Mouse (Mus musculus): Measurements from ENCODE around the gene Ier5. TPM values are rescaled to one million over a fixed set of nuclear protein-coding genes. Genes with fewer than 3 reads are reported as not detected.

Ier5 gene
- total RNA-seq (2021): 1 to 10 TPM; 7.1 to 9.7 TPM
- long read RNA-seq, experiment 1, transcript Ier5-201 (1 exons, 3,276 nt): major isoform, 10 of 10 reads
- long read RNA-seq, experiment 1, partial matches to known transcripts: 0 of 10 reads
- long read RNA-seq, experiment 1, other reads (novel, unspliced or antisense): 0 of 10 reads
- long read RNA-seq, experiment 2, transcript Ier5-201 (1 exons, 3,276 nt): major isoform, 11 of 11 reads
- long read RNA-seq, experiment 2, partial matches to known transcripts: 0 of 11 reads
- long read RNA-seq, experiment 2, other reads (novel, unspliced or antisense): 0 of 11 reads

DNA sequence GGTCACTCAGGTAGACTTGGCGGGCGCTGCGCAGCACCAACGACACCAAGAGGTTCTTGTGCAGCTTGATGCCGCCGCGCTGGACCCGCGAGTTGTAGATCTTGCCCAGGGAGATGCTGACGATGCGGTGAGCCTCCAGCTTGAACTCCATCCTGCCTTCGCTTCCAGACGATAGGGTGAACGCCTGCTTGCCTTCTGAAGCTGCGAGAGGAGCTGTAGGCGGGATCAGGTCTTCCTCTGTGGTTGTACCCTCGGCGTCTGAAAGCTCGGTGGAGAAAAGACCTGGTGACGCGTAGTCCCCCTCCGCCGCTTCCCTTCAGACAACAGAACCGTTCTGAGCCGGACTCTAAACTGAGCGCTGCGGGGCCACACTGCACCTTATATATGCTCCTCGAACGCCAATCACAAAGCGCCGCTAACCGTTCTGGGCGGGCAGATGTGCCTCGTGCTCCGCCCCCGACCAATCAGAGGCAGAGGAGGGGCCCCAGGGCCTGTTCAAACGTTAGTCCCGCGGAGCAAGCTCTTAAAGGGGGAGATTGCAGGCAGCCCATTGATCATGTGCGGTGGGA, at the start of gene Ier5:
Ier5 (minus strand) TSS at position 357 of the 569 bp plus-strand sequence.
- intact Hi-C loops (cut with DNase I): loop anchor here (2.0 kb wide), 1 partner anchor 51 kb away; no protein-coding TSS in a partner anchor
- peak; percentile 93 to 96 for DNase-seq

DNA sequence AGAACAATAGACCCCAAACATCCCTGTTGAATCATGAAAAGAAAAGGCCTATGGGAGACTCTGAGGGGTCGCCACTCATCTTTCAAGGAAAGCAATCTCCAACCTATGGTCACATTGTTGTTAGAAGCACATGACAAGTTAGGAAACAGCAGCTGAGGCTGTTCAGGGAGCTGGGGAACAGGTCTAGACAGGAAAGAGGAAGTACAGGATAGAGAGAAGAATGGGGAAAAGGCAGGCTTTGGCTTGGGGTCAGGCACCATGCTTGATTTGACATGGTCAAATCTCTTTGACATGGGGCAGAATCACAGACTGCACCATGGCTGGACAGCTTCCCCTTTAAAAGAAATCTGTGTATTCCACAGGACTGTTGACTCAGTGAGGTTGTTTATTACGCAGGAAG, 47.8 kb upstream of the Ier5 start:
- DNase-seq: no peak
- intact Hi-C loops (cut with DNase I): no loop called here

DNA sequence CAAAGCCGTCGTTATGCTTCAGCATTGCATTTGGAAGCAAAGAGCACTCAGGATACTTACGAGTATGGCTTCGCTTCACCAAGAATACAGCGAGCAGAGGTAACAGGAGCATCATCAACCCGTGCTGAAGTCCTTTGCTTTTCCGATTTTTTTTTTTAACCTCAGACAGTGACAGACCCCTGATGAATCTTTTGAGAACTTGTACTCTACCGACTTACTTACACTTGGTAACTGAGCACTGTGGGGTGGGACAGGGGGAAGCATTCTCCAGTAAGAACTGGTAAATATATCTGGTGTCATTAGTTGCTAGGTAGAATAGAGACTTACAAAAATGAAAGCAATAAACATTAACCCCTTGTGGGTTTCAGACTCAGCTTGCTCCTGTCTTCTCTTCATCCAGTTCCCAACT, 47.1 kb upstream of the Ier5 start, which contains the start of gene Mr1:
Mr1 (minus strand) TSS at position 243 of the 409 bp plus-strand sequence.
- no peak for DNase-seq
- intact Hi-C loops (cut with DNase I): no loop called here

DNA sequence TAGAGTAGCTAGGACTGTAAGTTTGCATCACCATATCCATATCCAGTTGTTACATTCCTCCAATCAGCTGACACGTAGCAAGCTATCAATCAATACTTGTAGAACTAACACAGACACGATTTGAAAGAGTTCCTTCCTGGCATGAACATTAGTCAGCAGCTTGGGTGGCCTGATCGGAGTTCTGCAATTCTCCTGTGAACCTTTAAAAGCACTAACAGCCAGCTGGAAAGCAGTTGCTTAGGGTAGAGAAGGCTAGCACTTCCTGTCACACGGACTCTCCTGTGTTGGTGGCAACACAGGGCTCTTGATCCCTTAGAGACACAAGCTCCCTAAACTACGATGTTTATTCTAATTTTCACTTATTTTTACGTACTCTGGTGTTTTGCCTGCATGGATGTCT, 46.2 kb upstream of the Ier5 start:
- intact Hi-C loops (cut with DNase I): no loop called here
- DNase-seq: no peak

DNA sequence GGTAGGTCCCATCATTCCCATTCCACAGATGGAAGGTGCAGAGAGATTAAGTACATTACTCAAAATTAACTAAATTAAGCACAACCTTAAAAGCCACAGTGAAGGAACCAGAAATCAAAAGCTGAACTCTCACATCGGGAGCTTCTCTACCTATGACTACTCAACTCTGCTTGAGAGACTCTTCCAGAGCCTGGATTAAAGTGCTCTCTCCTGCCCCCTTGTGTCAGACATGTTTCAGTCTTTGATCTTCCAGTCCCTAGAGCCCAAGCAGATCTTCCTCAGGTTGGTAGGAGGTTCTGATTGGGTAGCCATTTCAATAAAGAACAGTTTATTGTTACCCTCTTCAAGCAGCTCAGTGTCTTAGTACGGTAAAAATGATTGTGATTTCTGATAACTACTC, 40.6 kb upstream of the Ier5 start:
- intact Hi-C loops (cut with DNase I): loop anchor here (1.0 kb wide), 1 partner anchor 91 kb away; no protein-coding TSS in a partner anchor
- DNase-seq: peak in 1 of 2 experiments; percentile 54

DNA sequence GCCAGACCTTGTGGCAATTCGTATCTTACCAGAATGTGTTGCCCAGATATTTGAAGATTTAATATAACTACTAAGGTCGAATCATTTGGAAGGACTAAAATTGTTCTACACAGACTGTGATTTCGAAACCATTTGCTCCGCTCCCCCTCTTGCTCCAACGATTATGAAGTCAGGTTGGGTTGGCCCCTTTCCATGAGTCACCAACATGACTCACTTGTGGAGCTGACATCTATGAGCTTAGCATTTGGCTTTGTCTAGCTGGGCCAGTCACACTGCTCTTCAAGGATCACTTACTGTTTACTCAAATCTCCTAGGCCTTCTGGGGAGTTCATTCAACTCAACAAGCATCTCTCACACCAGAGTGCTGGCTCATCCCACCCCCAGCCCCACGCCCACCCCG, 39.4 kb upstream of the Ier5 start:
- intact Hi-C loops (cut with DNase I): loop anchor here (1.0 to 5.0 kb wide), 2 partner anchors 51 to 80 kb away; no protein-coding TSS in a partner anchor
- peak in 1 of 2 experiments; percentile 63 for DNase-seq

DNA sequence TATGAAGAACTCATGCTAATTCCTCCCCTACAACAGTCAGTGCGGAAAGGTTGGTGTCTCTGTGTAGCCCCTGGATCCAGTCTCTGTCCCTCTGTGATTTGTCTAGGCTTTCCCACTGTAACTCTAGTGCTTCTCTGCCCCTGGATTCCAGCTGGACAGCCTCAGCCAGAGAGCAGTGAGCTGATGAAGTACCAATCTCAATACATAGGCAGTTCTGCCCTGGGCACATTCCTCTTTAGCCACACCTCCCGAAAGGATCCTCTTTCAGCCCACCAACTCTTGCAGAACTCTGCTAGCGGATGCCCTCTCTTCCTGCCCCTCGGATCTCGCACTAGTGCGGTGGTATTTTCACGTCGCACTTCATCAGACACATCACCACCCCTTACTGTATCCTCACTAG, 35.4 kb upstream of the Ier5 start:
- intact Hi-C loops (cut with DNase I): loop anchor here (5.0 kb wide), 1 partner anchor 48 kb away; no protein-coding TSS in a partner anchor
- no peak for DNase-seq

DNA sequence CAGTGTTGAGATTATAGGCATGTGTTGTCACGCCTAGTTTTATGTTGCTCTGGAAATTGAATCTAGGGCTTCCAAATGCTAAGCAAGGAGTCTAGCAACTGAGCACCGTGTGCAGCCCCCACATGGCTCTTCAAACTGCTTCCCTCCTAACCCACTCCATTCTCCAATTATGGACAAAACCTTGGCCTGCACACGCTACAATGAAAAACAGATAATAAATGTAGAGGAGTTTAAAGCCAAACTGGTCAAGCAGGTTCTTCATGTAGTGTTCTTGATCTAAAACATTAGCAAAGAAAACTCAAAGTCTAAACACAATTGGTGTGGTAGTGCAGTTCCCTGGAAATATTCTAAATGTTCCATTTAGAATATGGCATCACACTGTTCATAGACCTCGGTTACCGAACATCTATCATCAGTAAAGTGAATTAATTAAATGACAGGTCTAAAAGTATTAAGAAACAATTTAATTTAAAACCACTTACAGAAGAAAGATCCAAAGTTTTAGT, 28.0 kb upstream of the Ier5 start:
- DNase-seq: no peak
- intact Hi-C loops (cut with DNase I): no loop called here

DNA sequence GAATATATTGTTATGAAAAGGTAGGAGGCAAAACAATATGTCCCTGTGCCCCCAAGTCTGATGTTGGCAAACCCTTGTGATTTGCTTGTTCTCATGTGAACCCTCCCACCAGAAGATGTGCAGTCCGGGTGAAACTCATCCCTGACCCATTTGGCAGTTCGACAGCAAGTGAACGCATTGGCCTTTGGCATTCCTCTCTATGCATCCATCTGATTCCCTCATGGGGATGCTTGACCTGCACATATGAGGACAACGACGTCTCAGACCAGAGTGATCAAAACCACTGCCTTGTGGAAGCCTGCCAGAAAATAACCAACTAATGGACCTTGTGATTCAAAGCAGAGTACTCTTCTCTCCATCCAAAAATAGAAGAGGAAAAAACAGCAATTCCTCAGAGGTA, 27.3 kb upstream of the Ier5 start:
- no peak for DNase-seq
- intact Hi-C loops (cut with DNase I): no loop called here

DNA sequence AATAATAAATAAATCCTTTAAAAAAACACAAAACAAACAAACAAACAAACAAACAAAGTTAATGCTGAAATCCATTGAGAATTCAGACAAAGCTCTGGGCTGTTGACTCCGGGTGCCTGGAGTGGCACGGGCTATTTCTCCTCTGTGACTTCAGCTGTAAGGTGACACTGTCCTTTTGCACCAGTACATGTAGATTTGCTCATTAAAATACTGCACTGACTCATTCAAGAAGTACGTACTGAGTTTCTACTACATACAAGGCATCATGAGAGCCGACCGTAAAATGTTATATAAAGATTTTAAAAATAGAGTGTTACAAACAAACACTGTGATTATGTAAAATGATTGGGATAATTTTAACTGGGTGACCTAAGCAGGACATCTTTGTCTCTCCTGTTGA, 25.0 kb upstream of the Ier5 start:
- no peak for DNase-seq
- intact Hi-C loops (cut with DNase I): no loop called here

DNA sequence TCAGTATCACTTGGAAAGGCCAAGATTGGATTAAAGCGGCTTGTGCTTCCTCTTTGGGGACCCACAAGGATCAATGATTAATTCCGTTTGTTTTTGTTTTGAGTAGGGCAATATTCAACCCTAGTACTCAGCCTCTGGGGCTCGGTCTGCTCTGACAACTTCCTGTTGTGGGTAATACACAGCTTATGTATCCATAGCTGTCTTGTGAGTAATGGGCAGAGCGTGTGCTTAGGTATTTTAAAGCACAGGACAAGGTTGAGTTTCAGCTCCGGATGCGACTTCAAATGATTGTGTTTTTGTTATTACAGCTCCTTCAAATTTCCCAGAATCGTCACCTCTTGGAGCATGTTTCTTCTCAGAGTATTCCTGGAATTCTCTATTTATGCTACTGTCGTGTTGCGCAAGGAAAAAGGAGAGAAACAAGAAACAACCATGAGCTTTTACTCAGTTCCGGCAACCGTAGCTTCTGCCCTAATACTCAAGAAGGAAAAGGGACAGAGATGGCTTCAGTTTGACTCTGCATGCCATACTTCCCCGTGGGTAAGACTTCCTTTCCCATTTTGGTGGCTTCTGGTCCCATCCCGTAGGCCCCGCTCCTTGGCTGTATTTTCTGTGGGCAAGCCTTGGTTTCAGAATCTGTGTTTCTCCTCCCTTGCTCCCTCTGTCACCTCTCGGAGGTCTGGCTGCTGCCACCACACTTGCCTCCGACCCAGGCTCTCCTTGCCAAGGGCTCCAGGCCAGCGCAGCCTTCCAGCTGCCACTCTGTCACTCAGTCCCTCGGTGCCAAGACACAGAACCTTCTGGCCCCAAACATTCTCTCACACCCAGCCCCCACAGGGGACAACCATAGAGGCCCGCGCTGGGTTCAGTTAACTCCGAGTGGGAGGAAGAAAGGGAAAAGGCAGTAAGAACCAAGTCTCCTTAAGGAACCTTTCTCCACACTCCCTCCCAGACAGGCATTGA, 22.8 kb upstream of the Ier5 start:
- intact Hi-C loops (cut with DNase I): no loop called here
- DNase-seq: peak; percentile 77 to 79

DNA sequence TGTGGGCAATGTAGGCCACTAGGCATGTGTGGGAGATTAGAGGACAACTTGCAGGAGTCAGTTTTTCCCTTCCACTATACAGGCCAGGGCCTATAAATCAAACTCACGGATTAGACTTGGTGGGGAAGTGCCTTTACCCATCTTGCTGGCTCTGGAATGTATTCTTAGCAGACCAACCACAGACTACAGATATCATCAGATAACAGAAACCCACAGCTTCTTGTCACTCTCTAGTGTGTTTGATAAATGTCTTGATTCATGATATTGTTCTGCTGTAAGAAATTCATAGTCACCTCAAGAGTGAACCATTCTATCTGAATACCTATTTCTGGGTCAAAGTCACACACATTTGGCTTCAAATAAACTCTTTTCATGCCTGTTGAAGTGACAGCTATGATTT, 20.3 kb upstream of the Ier5 start:
- DNase-seq: no peak
- intact Hi-C loops (cut with DNase I): no loop called here

DNA sequence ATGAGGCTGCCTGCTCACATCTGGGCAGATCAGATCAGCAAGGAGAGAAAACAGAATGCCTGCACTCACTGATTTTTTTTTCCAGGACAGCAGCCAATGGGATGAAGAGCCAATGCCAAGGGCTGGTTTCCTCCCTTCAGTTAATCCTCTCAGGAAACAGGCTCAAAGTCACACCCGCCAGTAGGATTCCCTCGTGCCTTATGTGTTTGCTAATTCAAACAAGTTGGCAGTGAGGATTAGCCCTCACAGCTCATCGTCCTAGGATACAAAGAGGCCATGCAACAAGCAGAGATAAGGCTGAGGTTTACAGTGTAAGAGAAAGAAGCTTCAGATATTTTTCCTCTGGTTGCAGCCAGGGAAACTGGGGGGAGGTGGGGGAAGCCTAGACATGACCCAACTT, 14.5 kb upstream of the Ier5 start:
- DNase-seq: no peak
- intact Hi-C loops (cut with DNase I): no loop called here

DNA sequence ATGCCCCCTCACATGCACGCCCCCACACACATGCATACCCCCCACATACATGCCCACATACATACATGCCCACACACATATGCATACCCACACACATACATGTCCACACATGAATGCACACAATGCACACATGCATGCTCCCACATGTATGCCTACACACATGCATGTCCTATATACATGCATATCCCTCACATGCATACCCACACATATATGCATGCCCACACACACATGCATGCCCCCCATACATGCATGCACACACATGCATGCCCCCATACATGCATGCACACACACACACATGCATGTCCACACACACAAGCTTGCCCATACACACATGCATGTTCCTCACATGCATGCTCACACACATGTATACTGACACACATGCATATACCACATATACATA, 13.4 kb upstream of the Ier5 start:
- intact Hi-C loops (cut with DNase I): no loop called here

DNA sequence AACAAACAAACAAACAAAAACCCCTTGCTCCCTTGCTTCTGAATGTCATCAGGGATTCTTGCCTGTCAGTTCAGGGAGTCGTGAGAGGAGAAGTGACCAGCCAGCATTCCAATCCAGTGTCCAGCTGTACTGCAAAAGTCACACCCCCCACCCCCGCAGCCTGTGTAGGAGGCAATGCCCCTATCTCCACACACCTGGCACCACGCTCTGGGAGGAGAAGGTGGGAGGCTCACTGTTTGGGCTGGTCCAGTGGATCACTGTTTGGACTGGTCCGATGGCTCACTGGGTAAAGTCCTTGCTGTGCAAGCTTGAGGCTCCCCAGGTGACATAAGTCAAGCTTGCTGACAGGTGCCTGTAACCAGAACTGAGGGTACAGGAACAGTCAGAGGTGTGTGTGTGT, 12.7 kb upstream of the Ier5 start:
- DNase-seq: no peak
- intact Hi-C loops (cut with DNase I): no loop called here

More for the DNA sequence above, 13.4 kb upstream of the Ier5 start:
- no peak for DNase-seq

DNA sequence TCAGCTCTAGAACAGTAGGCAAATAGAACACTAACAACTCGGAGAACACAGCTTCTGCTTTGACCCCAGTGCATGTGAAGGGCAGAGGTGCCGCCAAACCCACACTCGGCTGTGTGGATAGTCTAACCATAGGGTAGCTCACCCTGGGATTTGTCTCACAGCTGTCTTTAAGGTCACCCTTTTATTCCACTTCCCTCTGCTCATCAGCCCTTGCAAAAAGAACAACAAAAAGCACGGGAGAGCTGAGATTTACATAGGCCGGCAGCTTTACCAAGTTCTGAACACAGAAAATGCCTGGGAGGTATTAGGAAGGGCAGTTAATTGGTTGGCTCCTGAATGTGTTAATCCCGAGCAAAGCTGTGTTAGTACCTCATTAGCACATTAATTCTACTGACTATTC, 12.1 kb upstream of the Ier5 start:
- no peak for DNase-seq
- intact Hi-C loops (cut with DNase I): no loop called here

DNA sequence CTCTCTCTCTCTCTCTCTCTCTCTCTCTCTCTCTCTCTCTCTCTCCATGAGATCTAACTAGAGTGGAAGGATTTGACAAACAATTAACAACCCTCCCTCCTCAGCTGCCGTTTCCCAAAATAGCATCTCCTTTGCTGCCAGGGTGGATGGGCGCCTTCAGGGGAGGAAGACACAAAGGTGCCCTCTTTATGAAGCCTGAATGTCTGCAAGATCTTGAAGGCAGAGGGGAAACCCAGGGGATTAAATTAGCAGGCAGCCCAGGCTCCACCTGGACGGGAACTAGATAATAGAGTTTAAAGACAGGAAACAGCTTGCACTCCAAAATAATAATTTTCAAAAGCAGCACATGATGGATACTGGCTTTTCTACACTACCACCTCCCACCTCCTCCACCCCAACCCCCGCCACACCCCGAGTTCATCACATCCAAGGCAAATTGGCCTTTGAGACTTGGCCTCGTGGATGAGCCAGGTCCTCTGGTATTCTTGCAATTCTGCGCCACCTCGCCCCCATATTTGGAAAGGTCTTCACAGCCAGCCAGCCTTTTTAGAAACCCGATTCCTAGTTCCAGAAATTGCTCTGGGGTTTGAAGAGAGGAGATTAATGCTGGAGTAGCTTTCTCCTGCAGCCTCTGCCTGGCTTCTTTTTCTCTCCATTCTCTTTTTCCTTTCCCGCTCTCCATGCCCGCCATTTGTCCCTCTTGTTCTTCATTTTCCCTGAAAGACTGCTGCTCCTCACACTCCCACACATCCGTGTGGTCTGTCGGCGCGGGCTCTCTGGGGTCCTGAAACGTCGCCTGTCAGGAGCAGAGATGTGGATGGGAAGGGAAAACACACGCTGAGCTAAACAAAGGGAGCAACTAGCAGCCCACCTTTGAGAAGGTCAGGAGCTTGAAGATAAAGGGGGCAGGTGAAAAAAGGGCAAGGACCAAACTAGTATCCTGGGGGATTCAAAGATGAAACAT, 10.2 kb upstream of the Ier5 start:
- no peak for DNase-seq
- intact Hi-C loops (cut with DNase I): no loop called here

DNA sequence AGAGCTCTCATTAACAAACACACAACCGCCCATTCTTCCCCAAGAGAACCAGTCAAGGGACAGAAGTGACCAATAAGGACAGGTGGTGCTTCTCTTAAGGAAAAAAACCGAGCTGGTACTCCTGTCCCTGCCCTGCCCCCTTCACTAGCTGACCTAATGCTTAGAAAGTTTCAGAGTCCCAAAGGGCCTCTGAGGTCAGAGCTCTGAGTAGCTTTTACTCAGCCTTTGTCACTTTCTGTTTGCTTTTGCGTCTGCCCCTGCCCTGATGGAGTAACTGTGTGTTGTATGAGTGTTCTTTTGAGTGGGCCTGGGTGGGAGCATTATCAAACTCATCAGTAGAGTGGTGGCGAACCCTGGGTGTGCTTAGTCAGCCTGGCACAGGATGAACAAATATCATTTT, 9.0 kb upstream of the Ier5 start:
- intact Hi-C loops (cut with DNase I): no loop called here
- no peak for DNase-seq

DNA sequence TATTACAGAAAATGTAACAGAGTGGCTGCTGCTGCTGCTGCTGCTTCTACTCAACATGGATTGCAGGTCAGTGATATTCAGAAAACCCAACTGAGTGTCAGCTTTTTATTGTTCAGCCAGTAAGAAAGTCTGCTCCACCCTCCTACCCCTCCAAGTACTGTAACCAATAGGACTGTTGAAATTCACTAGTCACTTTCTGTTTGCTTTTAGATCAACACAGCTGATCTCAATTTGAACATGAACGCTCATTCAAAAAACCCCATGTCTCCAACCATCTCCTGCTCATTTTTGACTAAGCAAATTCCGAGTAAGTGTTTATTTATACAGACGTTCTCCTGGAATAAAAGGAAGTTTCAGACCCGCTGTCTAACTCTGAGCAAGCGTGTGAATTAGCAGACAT, 8.4 kb upstream of the Ier5 start:
- intact Hi-C loops (cut with DNase I): no loop called here
- DNase-seq: no peak

DNA sequence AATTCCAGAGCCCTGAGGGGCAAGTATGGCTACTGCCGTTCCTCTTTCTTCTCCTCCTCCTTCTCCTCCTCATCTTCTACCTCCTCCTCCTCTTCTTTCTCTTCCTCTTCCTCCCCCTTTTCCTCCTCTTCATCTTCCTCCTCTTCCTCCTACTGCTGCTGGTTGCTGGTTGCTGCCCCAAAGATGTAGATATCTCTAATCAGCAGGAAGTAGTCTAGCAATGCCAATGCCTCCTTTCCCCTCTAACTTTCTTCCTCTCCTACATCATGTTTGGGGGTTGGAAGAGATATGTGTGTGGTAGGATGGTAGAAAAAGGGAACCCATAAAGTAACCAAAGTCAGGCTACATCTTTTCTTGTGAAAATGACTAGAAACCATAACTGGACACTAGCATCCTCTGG, 6.9 kb upstream of the Ier5 start:
- DNase-seq: no peak
- intact Hi-C loops (cut with DNase I): no loop called here
